Mouse (Mus musculus) limb, embryonic 13.5 days (tissue): Measurements from ENCODE around the gene H2afv. TPM values are rescaled to one million over a fixed set of nuclear protein-coding genes. Genes with fewer than 3 reads are reported as not detected.
"Not testable (repeated sequence)": the region's sequence is repeated elsewhere in the genome, so short reads cannot be mapped to it uniquely, and the experiment has no call there.

Experiments used
- ATAC-seq: fragments of 200-750 bp; cut with Nextera tagmentation; 2 replicates; pipeline ENCODE4 v1.8.0; 2017; ENCODE audit warnings: low read depth, moderate number of reproducible peaks, moderate TSS enrichment; ENCODE audit not compliant: low FRiP score
- H3K27ac ChIP-seq: fragments of 300-500 bp; sonication (generic); 2 replicates; pipeline ENCODE4 v1.5.1; 2015; ENCODE audit warnings: inconsistent platforms, mild to moderate bottlenecking, moderate library complexity
- H3K27me3 ChIP-seq: fragments of 300-500 bp; sonication (generic); 2 replicates; pipeline ENCODE4 v1.6.1; 2015; ENCODE audit warnings: mild to moderate bottlenecking, inconsistent platforms
- H3K36me3 ChIP-seq: fragments of 300-500 bp; sonication (generic); 2 replicates; pipeline ENCODE4 v1.6.1; 2015; ENCODE audit warnings: inconsistent platforms, mild to moderate bottlenecking, moderate library complexity
- H3K4me1 ChIP-seq: fragments of 300-500 bp; sonication (generic); 2 replicates; pipeline ENCODE4 v1.6.1; 2015; ENCODE audit warnings: inconsistent platforms
- H3K4me2 ChIP-seq: fragments of 300-500 bp; sonication (generic); replicated peaks from 2 replicates; pipeline ENCODE4 v1.6.1; 2015; ENCODE audit warnings: inconsistent platforms, mild to moderate bottlenecking, moderate library complexity
- H3K4me3 ChIP-seq: fragments of 300-500 bp; sonication (generic); 2 replicates; pipeline ENCODE4 v1.5.1; 2015; ENCODE audit warnings: moderate library complexity, mild to moderate bottlenecking, inconsistent platforms
- H3K9ac ChIP-seq: fragments of 300-500 bp; sonication (generic); 2 replicates; pipeline ENCODE4 v1.6.1; 2015; ENCODE audit warnings: mild to moderate bottlenecking, inconsistent platforms
- H3K9me3 ChIP-seq: fragments of 300-500 bp; sonication (generic); 2 replicates; pipeline ENCODE4 v1.6.1; 2016; ENCODE audit warnings: inconsistent platforms
- WGBS: fragments of 180-500 bp; shearing (Covaris S2); methylation state at CpG from one replicate; pipeline ENCODE4 v1.1.7; 2015; 5-methylcytosine and 5-hydroxymethylcytosine counted together
- polyA plus RNA-seq: library from polyadenylated mRNA; unstranded; fragments of >200 nt; fragmentation: Nextera tagmentation; extraction: Ambion mirVana; gene quantifications from 2 replicates; pipeline ENCODE4 v1.2.1, GENCODE M21; 2015

The H2afv gene
- polyA plus RNA-seq, 1 experiment from 2014 or later, result 657 TPM

DNA sequence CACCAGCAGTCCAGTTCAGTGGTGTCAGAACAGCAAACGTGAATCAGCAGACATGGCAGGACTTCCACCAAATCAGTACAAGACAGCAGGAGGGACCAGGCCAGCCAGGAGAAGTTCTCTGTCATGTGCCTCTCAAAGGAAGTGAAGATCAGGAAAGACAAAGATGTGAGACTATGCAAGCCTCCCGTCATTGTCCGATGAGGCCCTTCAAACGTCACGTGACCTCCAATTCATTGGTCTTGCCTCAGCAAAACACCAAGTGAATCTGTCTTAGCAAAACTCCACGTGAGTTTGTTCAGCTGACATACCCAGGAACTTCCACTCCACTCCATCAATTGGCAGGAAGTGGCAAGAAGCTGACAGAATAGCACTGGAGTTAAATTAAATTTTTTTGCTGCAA is 11.8 kb upstream of the H2afv start:
- H3K27ac ChIP-seq, result no peak overlapping the region
- H3K9me3 ChIP-seq, result no peaks in the 10 kb centered on the region
- H3K4me1 ChIP-seq, result no peaks in the 10 kb centered on the region
- H3K27me3 ChIP-seq, result no peaks in the 10 kb centered on the region
- H3K4me2 ChIP-seq, result no peak overlapping the region
- H3K36me3 ChIP-seq, result no peaks in the 10 kb centered on the region
- no peak for ATAC-seq
- 83% methylated on average over 6 of the region's 6 CpGs for WGBS
- no peak overlapping the region for H3K9ac ChIP-seq
- H3K4me3 ChIP-seq, result no peak overlapping the region

- not testable (repeated sequence) for H3K9me3 ChIP-seq, H3K27ac ChIP-seq, H3K4me3 ChIP-seq, H3K27me3 ChIP-seq, H3K4me1 ChIP-seq, H3K36me3 ChIP-seq, H3K4me2 ChIP-seq, H3K9ac ChIP-seq, ATAC-seq
- 98% methylated on average over 5 of the region's 5 CpGs for WGBS
Observed at GRCm38 (mm10) chr11:6448155-6448554, 3.9 kb upstream of the H2afv start.

GRCm38 (mm10) chr11:6447493-6447892 is 3.2 kb upstream of the H2afv start:
- Histone ChIP-seq H3K27ac (no peak overlapping the region), H3K4me2 (no peak overlapping the region), H3K27me3 (no peaks in the 10 kb centered on the region), H3K4me1 (peaks cover 9% of the 10 kb centered on the region), H3K9ac (no peak overlapping the region), H3K4me3 (no peak overlapping the region), H3K9me3 (no peaks in the 10 kb centered on the region), H3K36me3 (no peaks in the 10 kb centered on the region)
- ATAC-seq, result no peak
- WGBS, result 92% methylated on average over 4 of the region's 4 CpGs

- WGBS, result 86% methylated on average over 7 of the region's 7 CpGs
- Histone ChIP-seq H3K4me2 (no peak overlapping the region), H3K27ac (no peak overlapping the region), H3K36me3 (peaks cover 6% of the 10 kb centered on the region; the same call in 1 of the 2 replicates), H3K4me1 (peaks cover 10% of the 10 kb centered on the region), H3K9ac (no peak overlapping the region), H3K4me3 (no peak overlapping the region), H3K27me3 (no peaks in the 10 kb centered on the region), H3K9me3 (no peaks in the 10 kb centered on the region)
- ATAC-seq, result no peak
Observed at GRCm38 (mm10) chr11:6445951-6446350, 1.7 kb upstream of the H2afv start.

GRCm38 (mm10) chr11:6445441-6445840 is 1.2 kb upstream of the H2afv start:
- Histone ChIP-seq H3K9me3 (no peaks in the 10 kb centered on the region), H3K4me2 (no peak overlapping the region), H3K27me3 (no peaks in the 10 kb centered on the region), H3K9ac (no peak overlapping the region), H3K36me3 (peaks cover 10% of the 10 kb centered on the region; the same call in 1 of the 2 replicates), H3K27ac (no peak overlapping the region), H3K4me1 (peaks cover 10% of the 10 kb centered on the region), H3K4me3 (no peak overlapping the region)
- 83% methylated on average over 4 of the region's 4 CpGs for WGBS
- ATAC-seq, result no peak

DNA sequence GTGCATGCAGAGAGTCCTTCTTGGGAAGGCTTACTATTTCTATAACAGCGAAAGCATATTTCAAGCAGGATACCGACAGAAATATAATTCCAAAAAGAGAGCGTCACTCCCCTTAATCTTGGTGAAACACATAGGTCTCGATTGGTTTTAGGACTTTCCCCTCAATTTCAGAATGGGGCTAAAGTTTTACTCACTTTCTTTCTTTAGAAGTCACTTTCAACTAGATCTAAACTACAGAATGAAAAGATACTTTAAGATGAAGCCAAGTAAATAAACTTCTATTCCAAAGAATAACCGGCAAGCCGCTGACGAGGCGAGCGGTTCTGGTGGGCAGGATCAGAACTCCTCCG is 541 bp downstream of the H2afv start:
- Histone ChIP-seq H3K4me3 (peak overlapping the region; percentile 74), H3K27ac (peak overlapping the region; percentile 96), H3K36me3 (peaks cover 14% of the 10 kb centered on the region; the same call in 1 of the 2 replicates), H3K4me2 (peak overlapping the region; percentile 83), H3K27me3 (no peaks in the 10 kb centered on the region), H3K9ac (peak overlapping the region; percentile 86), H3K4me1 (peaks cover 10% of the 10 kb centered on the region), H3K9me3 (no peaks in the 10 kb centered on the region)
- under 1% methylated on average over 10 of the region's 10 CpGs for WGBS
- ATAC-seq, result no peak

DNA sequence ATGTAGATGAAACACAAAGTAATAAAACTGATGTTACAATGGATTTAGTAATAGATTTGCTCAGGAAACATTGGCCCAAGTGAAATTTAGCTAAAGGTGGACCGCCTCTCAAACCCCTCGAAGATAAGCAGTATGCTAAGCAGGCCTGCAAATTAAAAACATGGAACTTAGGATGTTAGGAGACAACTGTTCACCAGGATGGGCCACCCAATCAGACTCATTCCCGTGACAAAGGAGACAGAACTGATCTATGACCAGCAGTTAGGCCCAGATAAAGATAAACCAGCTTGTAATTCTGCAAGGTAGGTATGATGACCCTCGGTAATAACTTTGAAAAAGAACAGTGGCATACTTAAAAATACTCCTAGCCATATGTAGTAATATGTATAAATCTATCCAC is 1.1 kb downstream of the H2afv start:
- H3K27ac ChIP-seq, result no peak overlapping the region
- peak overlapping the region; percentile 83 for H3K4me2 ChIP-seq
- H3K36me3 ChIP-seq, result peaks cover 20% of the 10 kb centered on the region
- no peaks in the 10 kb centered on the region for H3K27me3 ChIP-seq
- H3K4me3 ChIP-seq, result peak overlapping the region; percentile 74
- no peak for ATAC-seq
- 59% methylated on average over 4 of the region's 4 CpGs for WGBS
- no peaks in the 10 kb centered on the region for H3K9me3 ChIP-seq
- H3K4me1 ChIP-seq, result peaks cover 10% of the 10 kb centered on the region
- peak overlapping the region; percentile 86 for H3K9ac ChIP-seq

- 90% methylated on average over 4 of the region's 4 CpGs for WGBS
- Histone ChIP-seq H3K4me1 (peaks cover 10% of the 10 kb centered on the region), H3K9ac (no peak overlapping the region), H3K27me3 (no peaks in the 10 kb centered on the region), H3K36me3 (peaks cover 26% of the 10 kb centered on the region), H3K9me3 (no peaks in the 10 kb centered on the region), H3K27ac (no peak overlapping the region), H3K4me3 (peak overlapping the region; percentile 74; the same call in 1 of the 2 replicates), H3K4me2 (peak overlapping the region; percentile 83)
- no peak for ATAC-seq
Observed at GRCm38 (mm10) chr11:6442566-6442965, 1.7 kb downstream of the H2afv start.

GRCm38 (mm10) chr11:6440171-6440570 is 4.1 kb downstream of the H2afv start:
- no peak overlapping the region for H3K4me3 ChIP-seq
- WGBS, result 88% methylated on average over 4 of the region's 4 CpGs
- peaks cover 10% of the 10 kb centered on the region for H3K4me1 ChIP-seq
- H3K27ac ChIP-seq, result no peak overlapping the region
- no peak overlapping the region for H3K4me2 ChIP-seq
- H3K27me3 ChIP-seq, result no peaks in the 10 kb centered on the region
- no peak overlapping the region for H3K9ac ChIP-seq
- ATAC-seq, result no peak
- H3K36me3 ChIP-seq, result peaks cover 48% of the 10 kb centered on the region
- no peaks in the 10 kb centered on the region for H3K9me3 ChIP-seq

DNA sequence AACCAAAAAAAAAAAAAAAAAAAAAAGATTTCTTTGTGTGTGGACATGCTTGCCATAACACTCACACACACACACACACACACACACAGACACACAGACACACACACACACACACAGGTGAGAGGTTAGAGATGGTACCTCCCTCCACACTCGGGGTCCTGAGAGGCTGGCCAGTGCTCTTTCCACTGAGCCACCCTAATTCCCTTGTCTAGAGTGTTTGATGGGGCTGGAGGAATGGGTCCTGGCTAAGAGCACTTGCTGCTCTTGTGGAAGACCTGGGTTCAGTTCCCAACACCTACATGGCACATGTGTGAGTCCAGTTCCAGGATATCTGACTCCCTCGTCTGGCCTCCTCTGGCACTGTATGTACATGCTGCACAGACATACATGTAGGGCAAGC is 6.6 kb downstream of the H2afv start:
- H3K36me3 ChIP-seq, result peaks cover 73% of the 10 kb centered on the region
- no peak for ATAC-seq
- 93% methylated on average over 2 of the region's 2 CpGs for WGBS

DNA sequence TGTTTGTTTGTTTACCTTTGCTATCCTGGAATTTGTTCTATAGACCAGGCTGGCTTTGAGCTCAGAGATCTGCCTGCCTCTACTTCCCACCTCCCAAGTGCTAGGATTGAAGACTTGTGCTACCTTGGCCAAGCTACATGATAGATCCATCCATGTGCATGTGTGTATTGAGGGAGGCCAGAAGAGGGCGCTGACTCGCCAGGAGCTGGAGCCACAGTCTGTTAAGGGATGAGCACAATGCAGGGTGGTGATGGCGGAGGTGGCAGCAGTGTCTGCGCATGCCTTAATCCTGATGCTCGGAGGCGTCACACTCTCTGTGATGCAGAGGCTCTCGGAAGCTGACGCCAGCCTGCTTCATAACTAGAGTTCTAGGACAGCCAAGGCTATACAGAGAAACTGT is 7.8 kb downstream of the H2afv start:
- Histone ChIP-seq H3K4me3 (no peak overlapping the region), H3K4me2 (no peak overlapping the region), H3K36me3 (peaks cover 84% of the 10 kb centered on the region), H3K9ac (no peak overlapping the region), H3K27ac (no peak overlapping the region), H3K4me1 (no peaks in the 10 kb centered on the region), H3K9me3 (no peaks in the 10 kb centered on the region), H3K27me3 (no peaks in the 10 kb centered on the region)
- no peak for ATAC-seq
- WGBS, result 71% methylated on average over 8 of the region's 8 CpGs

More for the DNA sequence above, 6.6 kb downstream of the H2afv start:
- Histone ChIP-seq H3K4me3 (no peak overlapping the region), H3K27me3 (no peaks in the 10 kb centered on the region), H3K4me2 (no peak overlapping the region), H3K9ac (no peak overlapping the region), H3K27ac (no peak overlapping the region), H3K9me3 (no peaks in the 10 kb centered on the region), H3K4me1 (0 out of 2 replicates have a peak, but pooled peaks cover 3% of the 10 kb centered on the region)

- H3K4me1 ChIP-seq, result no peaks in the 10 kb centered on the region
- H3K9ac ChIP-seq, result no peak overlapping the region
- no peaks in the 10 kb centered on the region for H3K27me3 ChIP-seq
- H3K4me3 ChIP-seq, result no peak overlapping the region
- H3K9me3 ChIP-seq, result no peaks in the 10 kb centered on the region
- WGBS, result 95% methylated on average over 7 of the region's 7 CpGs
- no peak overlapping the region for H3K4me2 ChIP-seq
- peaks cover 96% of the 10 kb centered on the region for H3K36me3 ChIP-seq
- no peak overlapping the region for H3K27ac ChIP-seq
- no peak for ATAC-seq
Observed at GRCm38 (mm10) chr11:6430186-6430585, 14.1 kb downstream of the H2afv start.

- 74% methylated on average over 2 of the region's 2 CpGs for WGBS
Observed at GRCm38 (mm10) chr11:6420722-6421350, 23.4 kb downstream of the H2afv start.

More at GRCm38 (mm10) chr11:6420722-6421350, 23.4 kb downstream of the H2afv start:
- Histone ChIP-seq H3K4me3 (no peak overlapping the region), H3K27ac (no peak overlapping the region), H3K9ac (no peak overlapping the region), H3K27me3 (no peaks in the 10 kb centered on the region), H3K4me2 (no peak overlapping the region), H3K9me3 (no peaks in the 10 kb centered on the region), H3K36me3 (peaks cover 72% of the 10 kb centered on the region), H3K4me1 (peaks cover 19% of the 10 kb centered on the region)
- ATAC-seq, result no peak
